Mouse (Mus musculus) lung, adult 2 months (tissue): ENCODE measurements around the gene Irf7.

Source experiments
- CTCF ChIP-seq: fragments of 200-500 bp; IDR thresholded peaks from 2 replicates; pipeline ENCODE4 v1.5.1; 2011; ENCODE audit warnings: mild to moderate bottlenecking, low read length, control low read depth; ENCODE audit not compliant: insufficient read depth
- POLR2A ChIP-seq: fragments of 200-500 bp; IDR thresholded peaks from 2 replicates; pipeline ENCODE4 v1.6.1; 2011; ENCODE audit warnings: low read depth, mild to moderate bottlenecking, control low read depth, low read length, borderline replicate concordance; ENCODE audit errors: extremely low read depth

GRCm38 (mm10) chr7:141216894-141217293 is 49.4 kb downstream of the Irf7 start:
- no peak for TF ChIP-seq CTCF
- TF ChIP-seq POLR2A, result no peak
